Mouse (Mus musculus) brain, adult 10 weeks (tissue): ENCODE results near the gene Ddx6. TPM values are rescaled to one million over a fixed set of nuclear protein-coding genes. Genes with fewer than 3 reads are reported as not detected.

Experiments used
- polyA plus RNA-seq: library from polyadenylated mRNA; stranded (reverse); fragments of 350-450 nt; fragmentation: Illumina TruSeq; extraction: RNeasy Lipid Tissue Mini Kit (QIAGEN cat#74804); gene quantifications from one replicate; pipeline ENCODE4 v1.2.3, GENCODE M21; 2015; ENCODE audit warnings: low read depth, low replicate concordance

The Ddx6 gene
- polyA plus RNA-seq: 61.7 TPM

DNA sequence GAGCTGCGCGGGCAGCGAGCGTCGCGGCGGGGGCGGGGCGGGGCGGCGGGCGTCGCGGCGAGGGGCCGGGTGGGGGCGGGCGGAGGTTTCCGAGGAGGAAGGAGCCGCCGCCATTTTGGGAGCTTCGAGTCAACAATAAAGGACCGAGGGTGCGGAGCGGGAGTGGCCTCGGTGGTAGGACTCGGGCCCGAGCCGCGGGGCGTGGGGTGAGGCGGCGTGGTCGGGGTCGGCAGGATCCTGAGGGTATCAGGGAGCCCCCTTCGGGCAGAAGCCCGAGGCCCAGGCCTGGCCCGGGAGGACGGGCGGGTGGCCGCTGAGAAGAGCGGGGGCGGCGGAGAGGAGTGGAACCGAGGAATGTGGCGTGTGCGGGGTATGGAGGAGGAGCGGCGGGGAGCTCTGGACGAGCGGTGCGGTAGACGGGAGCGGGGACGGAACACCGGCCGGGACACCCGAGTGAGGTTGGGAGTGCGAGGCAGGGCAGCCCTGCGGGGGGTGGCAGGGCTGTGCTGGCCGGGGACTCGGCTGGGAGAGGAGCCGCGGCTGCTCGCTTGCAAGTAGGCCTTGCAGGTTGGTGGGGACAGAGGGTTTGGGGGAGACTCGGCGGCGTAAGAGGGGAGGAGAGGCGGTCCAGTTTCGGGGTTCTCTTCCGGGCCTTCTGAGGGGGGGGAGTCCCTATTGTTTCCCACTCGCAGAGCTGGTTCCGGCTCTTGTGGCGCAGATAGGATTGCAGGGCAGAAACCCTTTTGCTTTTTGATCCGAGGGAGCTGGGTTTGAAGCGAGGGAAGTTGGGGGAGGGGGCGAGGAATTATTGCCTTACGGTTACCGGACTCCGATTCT lies at the start of gene Ddx6:
Gene Ddx6, plus strand, starts transcription at position 114 of the 837 bp plus-strand sequence.

DNA sequence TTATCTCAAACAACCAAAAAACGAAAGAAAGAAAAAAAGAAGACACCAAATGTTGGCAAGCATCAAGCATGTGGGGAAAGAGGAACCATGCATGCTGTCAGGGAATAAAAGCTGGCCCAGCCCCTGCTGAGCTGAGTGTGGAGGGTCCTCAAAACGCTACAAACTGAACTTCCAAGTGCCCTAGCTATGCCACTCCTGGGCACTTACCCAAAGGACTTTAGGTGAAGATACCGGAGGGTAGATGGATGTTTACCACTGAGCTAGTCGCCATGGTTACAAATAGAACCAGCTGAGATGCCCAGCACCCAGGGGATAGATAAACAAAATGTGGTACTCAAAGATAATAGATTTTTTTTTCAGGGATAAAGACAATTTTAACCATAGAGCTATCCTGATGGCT lies 43.1 kb upstream of the Ddx6 start, which contains the start of gene Cxcr5:
Gene Cxcr5, minus strand, starts transcription at position 281 of the 400 bp plus-strand sequence.

DNA sequence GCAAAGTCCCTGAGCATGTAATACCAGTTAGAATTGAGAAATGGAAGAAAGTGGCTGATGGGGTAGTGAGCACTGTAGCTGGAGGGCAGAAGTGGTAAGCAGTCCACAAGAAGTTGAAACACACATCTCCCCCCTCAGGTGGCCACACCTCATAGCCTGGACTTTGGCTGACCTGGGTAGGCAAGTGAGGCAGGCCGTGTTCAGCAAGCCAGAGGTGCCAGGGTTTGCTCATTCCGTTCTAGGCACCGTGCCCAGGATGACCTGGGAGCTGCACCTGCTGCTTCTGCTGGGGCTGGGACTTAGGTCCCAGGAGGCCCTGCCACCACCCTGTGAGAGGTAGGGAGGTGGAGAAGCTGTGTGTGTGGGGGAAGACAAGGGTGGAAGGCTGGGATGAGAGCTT lies 68.3 kb downstream of the Ddx6 start, which contains the start of gene Treh:
Gene Treh, plus strand, starts transcription at position 229 of the 400 bp plus-strand sequence.

Other genes starting within 250 kb of the Ddx6 start
- 49.3 TPM for gene Vps11, start 243.2 kb upstream of the Ddx6 start, polyA plus RNA-seq
- 63.9 TPM for gene Hyou1, start 225.4 kb upstream of the Ddx6 start, polyA plus RNA-seq
- gene Slc37a4, start 208.0 kb upstream of the Ddx6 start, polyA plus RNA-seq: 38.3 TPM
- 1,304 TPM for gene Rps25, start 197.8 kb upstream of the Ddx6 start, polyA plus RNA-seq
- 113 TPM for gene Trappc4, start 197.3 kb upstream of the Ddx6 start, polyA plus RNA-seq
- 29.7 TPM for gene Ccdc84, start 186.3 kb upstream of the Ddx6 start, polyA plus RNA-seq
- gene Foxr1, start 163.8 kb upstream of the Ddx6 start, polyA plus RNA-seq: not detected
- not detected for gene Upk2, start 149.9 kb upstream of the Ddx6 start, polyA plus RNA-seq
- gene Bcl9l, start 122.1 kb upstream of the Ddx6 start, polyA plus RNA-seq: 19.4 TPM
- not detected for gene Cxcr5, start 43.0 kb upstream of the Ddx6 start, polyA plus RNA-seq
- gene Treh, start 68.3 kb downstream of the Ddx6 start, polyA plus RNA-seq: not detected
- gene Phldb1, start 130.3 kb downstream of the Ddx6 start, polyA plus RNA-seq: 84.9 TPM
- 72.5 TPM for gene Arcn1, start 163.0 kb downstream of the Ddx6 start, polyA plus RNA-seq
- 76.9 TPM for gene Ift46, start 163.0 kb downstream of the Ddx6 start, polyA plus RNA-seq
- 65.3 TPM for gene Tmem25, start 194.4 kb downstream of the Ddx6 start, polyA plus RNA-seq
- gene Ttc36, start 198.2 kb downstream of the Ddx6 start, polyA plus RNA-seq: 0.57 TPM